In the genomic region with DNA sequence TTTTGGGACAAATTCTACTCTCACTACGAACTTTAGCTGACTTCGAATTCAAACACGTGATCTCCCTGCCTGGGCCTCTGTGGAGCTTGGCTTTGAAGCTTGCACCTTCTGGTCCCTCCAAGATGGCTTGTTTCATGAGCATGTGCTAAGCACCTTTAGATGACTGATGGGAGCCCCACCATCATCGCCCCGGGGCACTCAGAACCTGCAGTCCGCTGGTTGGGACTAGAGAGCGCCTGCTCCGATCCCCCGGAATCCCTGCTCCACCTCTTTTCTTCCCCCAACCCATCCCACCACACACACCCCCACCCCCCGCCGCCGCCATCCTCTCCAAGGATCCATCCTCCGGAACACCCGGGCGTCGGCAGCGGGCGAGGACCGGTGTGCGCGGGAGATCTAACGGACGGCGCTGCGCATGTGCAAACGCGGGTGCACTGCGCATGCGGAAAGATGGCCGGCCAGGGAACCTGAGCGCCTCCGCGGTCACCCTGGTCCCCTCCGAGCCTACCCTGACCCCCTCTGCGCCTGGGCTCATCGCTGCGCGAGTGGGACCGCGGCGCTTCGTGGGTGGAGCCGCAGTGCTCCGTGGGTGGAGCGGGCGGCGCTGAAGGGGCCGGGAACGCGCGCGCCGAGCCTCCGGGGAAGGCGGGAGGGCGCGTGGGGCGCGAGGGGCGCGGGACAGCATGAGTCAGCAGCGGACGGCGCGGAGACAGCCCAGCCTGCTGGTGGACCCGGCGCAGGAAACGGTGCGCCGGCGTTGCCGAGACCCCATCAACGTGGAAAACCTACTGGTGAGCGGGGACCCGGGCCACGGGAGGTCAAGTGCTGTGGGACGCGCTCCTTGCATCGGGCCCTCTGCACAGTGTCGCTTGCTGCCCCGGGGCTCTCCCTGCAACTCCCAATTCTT, we compare ENCODE assay signal across 8 mouse cellular contexts. TPM values are rescaled to one million over a fixed set of nuclear protein-coding genes. Genes with fewer than 3 reads are reported as not detected.
DNase-seq lines count a peak whose midpoint lies in the region; ATAC-seq and TF ChIP-seq lines count a peak whose summit lies in the region.

Gene E2f6 (plus strand): TSS at position 439 of the 907 bp plus-strand sequence.

- H3K4me1 ChIP-seq in erythroblast, embryonic 14.5 days (ENCODE audit: control insufficient read depth), result peaks cover 26% of the 10 kb centered on the region
- peaks cover 13% of the 10 kb centered on the region for H3K4me1 ChIP-seq in heart, embryonic 12.5 days (replicated peaks)
- 0 out of 2 replicates have a peak, but pooled peaks cover 3% of the 10 kb centered on the region for H3K4me1 ChIP-seq in kidney, postnatal 0 days (replicated peaks; ENCODE audit: insufficient read depth, low read length)
- H3K4me1 ChIP-seq in liver, embryonic 11.5 days (replicated peaks; ENCODE audit: control insufficient read depth, insufficient read depth, low read length), result peaks cover 5% of the 10 kb centered on the region; the same call in 1 of the 2 replicates

- peak within 1 kb of the TSS; percentile 82 for H3ac ChIP-seq in C2C12 (ENCODE audit: control insufficient read depth, insufficient read length, low read depth)
- H3ac ChIP-seq in myocyte (ENCODE audit: control insufficient read depth, insufficient read length), result peak within 1 kb of the TSS; percentile 41

- ATAC-seq in heart, embryonic 12.5 days (ENCODE audit: insufficient number of reproducible peaks, low FRiP score), result peak; percentile 86
- peak; percentile 85 for ATAC-seq in kidney, postnatal 0 days (replicated peaks; ENCODE audit: low FRiP score, low read depth)
- ATAC-seq in liver, embryonic 11.5 days (replicated peaks; ENCODE audit: low FRiP score), result peak; percentile 83

- peak within 1 kb of the TSS; percentile 89 for H3K9ac ChIP-seq in heart, embryonic 12.5 days
- H3K9ac ChIP-seq in kidney, postnatal 0 days (ENCODE audit: low read depth, low read length), result peak within 1 kb of the TSS; percentile 80
- peak within 1 kb of the TSS; percentile 87 for H3K9ac ChIP-seq in liver, embryonic 11.5 days (ENCODE audit: low read depth, low read length)

- H3K79me3 ChIP-seq in C2C12 (ENCODE audit: low read depth), result peaks cover 21% of the 10 kb centered on the region

- peak within 1 kb of the TSS; percentile 50 for H3K4me3 ChIP-seq in C2C12 (ENCODE audit: insufficient read depth, poor library complexity, severe bottlenecking)
- H3K4me3 ChIP-seq in erythroblast, embryonic 14.5 days (replicated peaks), result peak within 1 kb of the TSS; percentile 86
- peak within 1 kb of the TSS; percentile 89 for H3K4me3 ChIP-seq in heart, embryonic 12.5 days
- H3K4me3 ChIP-seq in kidney, postnatal 0 days (replicated peaks; ENCODE audit: low read depth, low read length), result peak within 1 kb of the TSS; percentile 76
- peak within 1 kb of the TSS; percentile 77 for H3K4me3 ChIP-seq in liver, embryonic 11.5 days (ENCODE audit: low read depth, low read length)
- H3K4me3 ChIP-seq in myocyte, result peak within 1 kb of the TSS; percentile 45

- WGBS in heart, embryonic 12.5 days, result 6% methylated on average over 78 of the region's 81 CpGs
- WGBS in kidney, postnatal 0 days, result 7% methylated on average over 70 of the region's 81 CpGs
- WGBS in liver, embryonic 11.5 days, result 5% methylated on average over 76 of the region's 81 CpGs

- H3K9me3 ChIP-seq in erythroblast, embryonic 14.5 days (ENCODE audit: control insufficient read depth, low read length), result no peaks in the 10 kb centered on the region
- H3K9me3 ChIP-seq in heart, embryonic 12.5 days (replicated peaks), result no peaks in the 10 kb centered on the region
- no peaks in the 10 kb centered on the region for H3K9me3 ChIP-seq in kidney, postnatal 0 days (replicated peaks; ENCODE audit: low read length)
- H3K9me3 ChIP-seq in liver, embryonic 11.5 days (ENCODE audit: control insufficient read depth, low read length), result no peaks in the 10 kb centered on the region

- DNase-seq in brain, embryonic 18.5 days (ENCODE audit: low read depth, low spot score), result peak; percentile 42
- DNase-seq in kidney, postnatal 0 days (ENCODE audit: low spot score), result peak; percentile 90
- DNase-seq in liver, embryonic 11.5 days (ENCODE audit: low spot score), result peak; percentile 84
- DNase-seq in spleen, postnatal 4 days (ENCODE audit: low spot score in 2 of 2), result peak; percentile 76 to 92

- peak; percentile 85 for TF ChIP-seq POLR2A in myocyte (IDR thresholded peaks at IDR 0.05; ENCODE audit: insufficient read length, low read depth)

- H3K36me3 ChIP-seq in C2C12 (ENCODE audit: control insufficient read depth, insufficient read depth), result peaks cover 6% of the 10 kb centered on the region
- H3K36me3 ChIP-seq in erythroblast, embryonic 14.5 days (ENCODE audit: control insufficient read depth), result peaks cover 28% of the 10 kb centered on the region
- peaks cover 16% of the 10 kb centered on the region for H3K36me3 ChIP-seq in heart, embryonic 12.5 days
- 0 out of 2 replicates have a peak, but pooled peaks cover 4% of the 10 kb centered on the region for H3K36me3 ChIP-seq in kidney, postnatal 0 days (ENCODE audit: insufficient read depth, low read length)
- peaks cover 7% of the 10 kb centered on the region; the same call in 1 of the 2 replicates for H3K36me3 ChIP-seq in liver, embryonic 11.5 days (ENCODE audit: control insufficient read depth, insufficient read depth, low read length)
- H3K36me3 ChIP-seq in myocyte (ENCODE audit: control insufficient read depth, insufficient read depth), result no peaks in the 10 kb centered on the region

- TF ChIP-seq CTCF in C2C12 (IDR thresholded peaks at IDR 0.05; ENCODE audit: control insufficient read depth, insufficient read depth, insufficient read length), result no peak
- no peak for TF ChIP-seq CTCF in kidney, postnatal 0 days (IDR thresholded peaks at IDR 0.05; ENCODE audit: low read depth)

- H3K79me2 ChIP-seq in C2C12 (ENCODE audit: control insufficient read depth, insufficient read depth) (peaks cover 45% of the 10 kb centered on the region), myocyte (ENCODE audit: control insufficient read depth, insufficient read depth) (peaks cover 31% of the 10 kb centered on the region)

- no peaks in the 10 kb centered on the region for H3K27me3 ChIP-seq in C2C12 (ENCODE audit: control insufficient read depth, insufficient read depth, insufficient read length)
- H3K27me3 ChIP-seq in erythroblast, embryonic 14.5 days (ENCODE audit: control insufficient read depth), result peaks cover 33% of the 10 kb centered on the region
- peaks cover 31% of the 10 kb centered on the region for H3K27me3 ChIP-seq in heart, embryonic 12.5 days (replicated peaks)
- H3K27me3 ChIP-seq in kidney, postnatal 0 days (ENCODE audit: insufficient read depth, low read length), result no peaks in the 10 kb centered on the region
- H3K27me3 ChIP-seq in liver, embryonic 11.5 days (replicated peaks; ENCODE audit: control insufficient read depth, insufficient read depth, low read length), result peaks cover 22% of the 10 kb centered on the region
- H3K27me3 ChIP-seq in myocyte (ENCODE audit: control insufficient read depth, insufficient read depth, insufficient read length), result no peaks in the 10 kb centered on the region

- H3K4me2 ChIP-seq in heart, embryonic 12.5 days, result peak within 1 kb of the TSS; percentile 90
- H3K4me2 ChIP-seq in kidney, postnatal 0 days (ENCODE audit: low read length), result peak within 1 kb of the TSS; percentile 71
- H3K4me2 ChIP-seq in liver, embryonic 11.5 days, result peak within 1 kb of the TSS; percentile 90
- peak within 1 kb of the TSS; percentile 68 for H3K4me2 ChIP-seq in myocyte (ENCODE audit: low read depth)

- peak within 1 kb of the TSS; percentile 49; the same call in 1 of the 2 replicates for H3K27ac ChIP-seq in heart, embryonic 12.5 days (ENCODE audit: poor library complexity, severe bottlenecking)
- H3K27ac ChIP-seq in kidney, postnatal 0 days, result peak within 1 kb of the TSS; percentile 51
- H3K27ac ChIP-seq in liver, embryonic 11.5 days (ENCODE audit: low read depth, low read length), result peak within 1 kb of the TSS; percentile 56

TF ChIP-seq in C2C12, 6 proteins besides CTCF, POLR2A, EP300 and RAD21:
- peak; percentile 55 for TF ChIP-seq MAX (IDR thresholded peaks at IDR 0.05)
- TF ChIP-seq USF1 (IDR thresholded peaks at IDR 0.05; ENCODE audit: low read depth), result no peak
- no peak for TF ChIP-seq CEBPB (IDR thresholded peaks at IDR 0.05; ENCODE audit: low read depth)
- TF ChIP-seq FOSL1 (IDR thresholded peaks at IDR 0.05; ENCODE audit: insufficient read depth, low read length, poor library complexity, severe bottlenecking), result no peak

TF ChIP-seq in myocyte, 11 proteins besides CTCF, POLR2A, EP300 and RAD21:
- TF ChIP-seq CEBPB (IDR thresholded peaks at IDR 0.05; ENCODE audit: insufficient read depth, poor library complexity, severe bottlenecking), result no peak
- TF ChIP-seq POLR2AphosphoS2 (IDR thresholded peaks at IDR 0.05; ENCODE audit: insufficient read length, low read depth), result peak; percentile 70
- TF ChIP-seq E2F4 (IDR thresholded peaks at IDR 0.05; ENCODE audit: insufficient read depth), result no peak
- TF ChIP-seq MYOG (IDR thresholded peaks at IDR 0.05; ENCODE audit: control insufficient read depth in 1 of 3, insufficient read depth in 1 of 3, insufficient read length in 2 of 3, low read depth in 2 of 3), result no peak
- no peak for TF ChIP-seq MAX (IDR thresholded peaks at IDR 0.05; ENCODE audit: low read depth)
- no peak for TF ChIP-seq TCF12 (IDR thresholded peaks at IDR 0.05; ENCODE audit: insufficient read depth, poor library complexity, severe bottlenecking)
- TF ChIP-seq TCF3 (IDR thresholded peaks at IDR 0.05; ENCODE audit: insufficient read length, low read depth), result no peak
- no peak for TF ChIP-seq SRF (IDR thresholded peaks at IDR 0.05; ENCODE audit: control insufficient read depth, insufficient read length, low read depth)
TF ChIP-seq in myocyte: peak in this region for 1.

RNA-seq across cellular contexts. Expression of gene E2f6, which starts in this region (rescaled TPM):
- polyA plus RNA-seq in C2C12 (2012; fragmentation: generic; extraction: Trizol) (19.0 TPM), myocyte (2012; fragmentation: generic; extraction: Trizol) (16.2 TPM)
- 0.53 and 0.67 TPM in 2 replicates for polyA plus RNA-seq in erythroblast, embryonic 14.5 days (2012)
- 62.7 and 63.4 TPM in 2 replicates for polyA plus RNA-seq in heart, embryonic 12.5 days (2016; fragmentation: Nextera tagmentation; extraction: Ambion mirVana)
- 25.3 and 26.8 TPM in 2 replicates for polyA plus RNA-seq in kidney, postnatal 0 days (2015; fragmentation: Nextera tagmentation; extraction: Ambion mirVana)
- polyA plus RNA-seq in liver, embryonic 11.5 days (2014; fragmentation: Nextera tagmentation; extraction: Ambion mirVana), result 42.7 and 49.0 TPM in 2 replicates

Comparison
In these comparisons a context has a peak if more than half of its experiments do, and no peak if none do; other contexts are left out.
1. Peak in every context shown above with its lines: DNase-seq, ATAC-seq, H3K4me3 ChIP-seq and H3K27ac ChIP-seq.
2. RNA of gene E2f6 (polyA plus RNA-seq): 62.7 to 63.4 TPM in heart, embryonic 12.5 days, 42.7 to 49.0 TPM in liver, embryonic 11.5 days, 25.3 to 26.8 TPM in kidney, postnatal 0 days, 19.0 TPM in C2C12 (single experiment) and 16.2 TPM in myocyte (single experiment); 0.53 to 0.67 TPM in erythroblast, embryonic 14.5 days; every median in the first group is over 10 times any median in the second.